Mouse (Mus musculus): ENCODE measurements around the gene Nutm1. TPM values are rescaled to one million over a fixed set of nuclear protein-coding genes. Genes with fewer than 3 reads are reported as not detected.

The Nutm1 gene
- total and polyA plus RNA-seq, 3 experiments: 0.04 to 0.13 TPM; not detected in 1

- TF ChIP-seq NRF1 (IDR thresholded peaks at IDR 0.05; ENCODE audit: insufficient read depth, low read depth, low read length, poor library complexity, severe bottlenecking): no peak
Observed at GRCm38 (mm10) chr2:112266242-112266592, 7.1 kb upstream of the Nutm1 start, which contains the start of gene Gm21985 (continued).

- Histone ChIP-seq H3K36me3 (ENCODE audit: control insufficient read depth in 1 of 2, insufficient read depth in 2 of 2, low read length in 2 of 2) (peaks cover 3 to 30% of the 10 kb centered on the region in 2 experiments; a peak in 3 of 4 replicates), H3K27me3 (ENCODE audit: control insufficient read depth in 1 of 2, insufficient read depth in 2 of 2, low read length in 2 of 2) (no peaks in the 10 kb centered on the region), H3K4me1 (ENCODE audit: control insufficient read depth in 1 of 2, insufficient read depth in 2 of 2, low read length in 2 of 2) (peaks cover 19% of the 10 kb centered on the region in 2 experiments), H3K79me2 (ENCODE audit: control insufficient read depth, insufficient read depth, low read length, poor library complexity) (peaks cover 38% of the 10 kb centered on the region), H3K9ac (ENCODE audit: control insufficient read depth, low read depth, low read length, poor library complexity, severe bottlenecking) (peak within 1 kb of the TSS; percentile 75), H3K4me3 (ENCODE audit: control insufficient read depth in 1 of 2, insufficient read depth in 1 of 2, low read depth in 2 of 2, low read length in 2 of 2) (peak within 1 kb of the TSS; percentile 66 to 75), H3K9me3 (replicated peaks; ENCODE audit: insufficient read depth, low read length) (no peaks in the 10 kb centered on the region), H3K27ac (ENCODE audit: control insufficient read depth, low read depth, low read length) (peak within 1 kb of the TSS; percentile 92)
- peak; percentile 98 for DNase-seq (ENCODE audit: low read depth, low spot score)
- peak; percentile 89 for TF ChIP-seq NRF1 (IDR thresholded peaks at IDR 0.05; ENCODE audit: insufficient read depth, low read depth, low read length, poor library complexity, severe bottlenecking)
- TF ChIP-seq SIN3A (IDR thresholded peaks at IDR 0.05; ENCODE audit: low read length): peak; percentile 78
- peak; percentile 77 for TF ChIP-seq USF1 (IDR thresholded peaks at IDR 0.05; ENCODE audit: low read depth, low read length)
- TF ChIP-seq TAL1 (IDR thresholded peaks at IDR 0.05; ENCODE audit: low read length): no peak
- no peak for TF ChIP-seq USF2 (IDR thresholded peaks at IDR 0.05; ENCODE audit: borderline replicate concordance in 1 of 2, insufficient read depth in 1 of 2, low read depth in 1 of 2, low read length in 2 of 2)
- no peak for TF ChIP-seq ZC3H11A (IDR thresholded peaks at IDR 0.05; ENCODE audit: low read depth, low read length)
- 0 out of 2 replicates have a peak, but pooled peaks have one; percentile 7 for TF ChIP-seq TBP (IDR thresholded peaks at IDR 0.05; ENCODE audit: low read depth, low read length)
- TF ChIP-seq ZKSCAN1 (IDR thresholded peaks at IDR 0.05; ENCODE audit: low read depth, low read length): no peak
- TF ChIP-seq ZMIZ1 (IDR thresholded peaks at IDR 0.05; ENCODE audit: low read depth, low read length): peak; percentile 79; the same call in 1 of the 2 replicates
- peak; percentile 99 for TF ChIP-seq HCFC1 (IDR thresholded peaks at IDR 0.05; ENCODE audit: low read depth, low read length)
- TF ChIP-seq ZNF384 (IDR thresholded peaks at IDR 0.05; ENCODE audit: low read depth, low read length): no peak
- peak; percentile 87; the same call in 1 of the 2 replicates for TF ChIP-seq UBTF (IDR thresholded peaks at IDR 0.05; ENCODE audit: borderline replicate concordance, insufficient read depth, low read depth, low read length)
- TF ChIP-seq BHLHE40 (IDR thresholded peaks at IDR 0.05; ENCODE audit: borderline replicate concordance, low read depth, low read length): no peak; the same call in 1 of the 2 replicates
- peak; percentile 21; the same call in 1 of the 2 replicates for TF ChIP-seq RCOR1 (IDR thresholded peaks at IDR 0.05; ENCODE audit: low read depth, low read length)
- TF ChIP-seq MEF2A (IDR thresholded peaks at IDR 0.05; ENCODE audit: extremely low read depth, insufficient replicate concordance, low read depth, low read length, poor library complexity, severe bottlenecking): peak; percentile 49; the same call in 1 of the 2 replicates
- peak in 1 of 3 experiments; percentile 21; a peak in 2 of 6 replicates for TF ChIP-seq CTCF (IDR thresholded peaks at IDR 0.05 in 2 of 3, conservative IDR thresholded peaks at IDR 0.05 in 1 of 3; ENCODE audit: control insufficient read depth in 1 of 3, insufficient read depth in 1 of 3, low read depth in 2 of 3, low read length in 3 of 3, poor library complexity in 1 of 3, severe bottlenecking in 1 of 3)
- TF ChIP-seq TCF12 (IDR thresholded peaks at IDR 0.05; ENCODE audit: low read depth, low read length): peak; percentile 70; the same call in 1 of the 2 replicates
- TF ChIP-seq MYC (IDR thresholded peaks at IDR 0.05; ENCODE audit: low read depth, low read length): peak; percentile 94
- TF ChIP-seq GATA1 (IDR thresholded peaks at IDR 0.05; ENCODE audit: low read depth, low read length): no peak
- TF ChIP-seq MAX (IDR thresholded peaks at IDR 0.05; ENCODE audit: low read length): peak; percentile 86
- peak; percentile 96 for TF ChIP-seq POLR2AphosphoS2 (IDR thresholded peaks at IDR 0.05; ENCODE audit: low read length)
- TF ChIP-seq MAFK (IDR thresholded peaks at IDR 0.05; ENCODE audit: borderline replicate concordance, low read depth, low read length): no peak
- TF ChIP-seq CHD1 (IDR thresholded peaks at IDR 0.05; ENCODE audit: low read depth, low read length): no peak
- TF ChIP-seq POLR2AphosphoS5 (IDR thresholded peaks at IDR 0.05; ENCODE audit: borderline replicate concordance, low read depth, low read length): no peak
- TF ChIP-seq CHD2 (IDR thresholded peaks at IDR 0.05; ENCODE audit: low read length): no peak
- TF ChIP-seq POLR2A (IDR thresholded peaks at IDR 0.05; ENCODE audit: control insufficient read depth in 1 of 2, insufficient read depth in 1 of 2, low read depth in 1 of 2, low read length in 2 of 2, poor library complexity in 1 of 2): peak; percentile 31 to 68; a peak in 1 of 4 replicates
- TF ChIP-seq GABPA (IDR thresholded peaks at IDR 0.05; ENCODE audit: low read depth, low read length): no peak
- no peak for TF ChIP-seq RAD21 (IDR thresholded peaks at IDR 0.05; ENCODE audit: low read depth, low read length)
- TF ChIP-seq NELFE (IDR thresholded peaks at IDR 0.05; ENCODE audit: low read depth, low read length): peak; percentile 68
- TF ChIP-seq MAZ (IDR thresholded peaks at IDR 0.05; ENCODE audit: low read depth, low read length): peak; percentile 99
- TF ChIP-seq MXI1 (IDR thresholded peaks at IDR 0.05; ENCODE audit: low read depth, low read length): peak; percentile 89
- peak; percentile 90; the same call in 1 of the 2 replicates for TF ChIP-seq E2F4 (IDR thresholded peaks at IDR 0.05; ENCODE audit: borderline replicate concordance, low read depth, low read length)
Observed at GRCm38 (mm10) chr2:112265448-112266241, 6.6 kb upstream of the Nutm1 start, which contains the start of gene Slc12a6. TSS of gene Slc12a6 (plus strand) at chr2:112265825.
